Mouse (Mus musculus) megakaryocyte, embryonic 14.5 days (primary cell): ENCODE measurements around the gene AA986860.

Source experiments
- FLI1 ChIP-seq: IDR thresholded peaks from 2 replicates; pipeline ENCODE4 v1.6.1; 2012; ENCODE audit warnings: low read length, inconsistent platforms, mixed read lengths
- GATA1 ChIP-seq: IDR thresholded peaks from 3 replicates; pipeline ENCODE4 v1.6.1; 2012; ENCODE audit warnings: mixed read lengths, low read length, inconsistent platforms, borderline replicate concordance

DNA sequence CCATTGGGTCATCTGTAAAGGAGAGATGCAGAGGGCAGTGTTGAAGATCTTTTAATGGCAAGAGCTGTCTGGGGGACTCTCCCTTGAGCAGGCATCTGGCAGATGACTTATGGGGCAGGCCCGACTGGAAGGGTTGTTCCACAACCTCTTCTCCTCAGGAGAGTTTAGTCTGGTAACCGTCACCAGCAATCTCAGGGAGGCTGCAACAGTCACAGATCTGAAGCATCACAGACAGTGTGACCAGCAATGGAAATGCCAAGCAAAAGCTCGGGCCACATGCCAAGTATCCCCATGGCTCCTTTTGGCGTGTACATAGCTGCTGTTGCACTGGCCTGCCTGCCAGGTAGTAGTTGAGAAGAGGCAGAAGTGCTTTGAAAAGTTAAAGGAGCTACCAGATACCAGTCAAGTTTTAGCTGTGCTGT is 8.5 kb downstream of the AA986860 start:
- TF ChIP-seq GATA1 (no peak), FLI1 (no peak)
